Comparison of ENCODE assay signal across 16 mouse cellular contexts in the genomic region with DNA sequence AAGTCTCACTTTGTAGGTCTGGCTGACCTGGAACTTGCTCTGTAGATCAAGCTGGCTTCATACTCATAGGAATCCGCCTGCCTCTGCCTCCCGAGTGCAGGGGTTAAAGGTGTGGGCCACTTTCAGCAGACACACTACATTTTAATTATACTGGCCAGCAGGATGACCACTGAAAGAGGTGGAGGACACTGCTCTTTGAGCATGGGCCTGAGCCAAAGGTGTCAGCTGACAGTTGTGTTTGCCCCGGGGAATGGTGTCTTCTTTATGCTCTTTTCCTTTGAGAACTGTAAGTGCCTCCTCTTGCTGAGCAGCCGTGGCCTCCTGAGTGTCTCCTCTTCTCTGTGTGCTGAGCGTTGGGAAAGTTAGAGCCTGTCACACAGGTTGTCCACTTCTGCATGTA.
"Had no signal": no experiment of that assay in that cellular context is flagged by ENCODE, and none has a peak within 500 bp of the region (broad histone marks: within the 10 kb centered on the region; RNA-seq: fewer than 3 reads in every experiment).

No protein-coding gene starts in this region.

- H3K36me3 ChIP-seq: lung, embryonic 15.5 days; midbrain, embryonic 13.5 days; midbrain, embryonic 15.5 days; neural tube, embryonic 12.5 days; stomach, embryonic 15.5 days had no signal

- H3K27me3 ChIP-seq: lung, embryonic 15.5 days; megakaryocyte, embryonic 14.5 days; midbrain, embryonic 13.5 days; midbrain, embryonic 15.5 days; neural tube, embryonic 12.5 days; stomach, embryonic 15.5 days had no signal

- H3K9ac ChIP-seq: lung, embryonic 15.5 days; midbrain, embryonic 13.5 days; midbrain, embryonic 15.5 days; neural tube, embryonic 12.5 days; stomach, embryonic 15.5 days had no signal

- DNase-seq: lung, postnatal 14 days; lung, postnatal 36 days; right cerebral cortex, postnatal 14 days; thymus, adult 2 months; thymus, postnatal 25 days; thymus, postnatal 4 days had no signal

- H3K27ac ChIP-seq: lung, embryonic 15.5 days; macrophage; midbrain, embryonic 13.5 days; midbrain, embryonic 15.5 days; neural tube, embryonic 12.5 days; stomach, embryonic 15.5 days; stomach, postnatal 0 days had no signal

- H3K4me2 ChIP-seq: lung, embryonic 15.5 days; midbrain, embryonic 11.5 days; midbrain, embryonic 13.5 days; midbrain, embryonic 15.5 days; neural tube, embryonic 12.5 days; stomach, embryonic 15.5 days had no signal

- ATAC-seq: lung, postnatal 0 days; midbrain, embryonic 13.5 days; midbrain, embryonic 15.5 days had no signal

- H3K4me3 ChIP-seq: lung, embryonic 15.5 days; midbrain, embryonic 13.5 days; midbrain, embryonic 15.5 days; neural tube, embryonic 12.5 days; stomach, embryonic 15.5 days had no signal

- H3K9me3 ChIP-seq: lung, embryonic 15.5 days; megakaryocyte, embryonic 14.5 days; midbrain, embryonic 13.5 days; midbrain, embryonic 15.5 days; neural tube, embryonic 12.5 days; stomach, embryonic 15.5 days had no signal
